8 mouse cellular contexts compared by ENCODE assay signal in the genomic region with DNA sequence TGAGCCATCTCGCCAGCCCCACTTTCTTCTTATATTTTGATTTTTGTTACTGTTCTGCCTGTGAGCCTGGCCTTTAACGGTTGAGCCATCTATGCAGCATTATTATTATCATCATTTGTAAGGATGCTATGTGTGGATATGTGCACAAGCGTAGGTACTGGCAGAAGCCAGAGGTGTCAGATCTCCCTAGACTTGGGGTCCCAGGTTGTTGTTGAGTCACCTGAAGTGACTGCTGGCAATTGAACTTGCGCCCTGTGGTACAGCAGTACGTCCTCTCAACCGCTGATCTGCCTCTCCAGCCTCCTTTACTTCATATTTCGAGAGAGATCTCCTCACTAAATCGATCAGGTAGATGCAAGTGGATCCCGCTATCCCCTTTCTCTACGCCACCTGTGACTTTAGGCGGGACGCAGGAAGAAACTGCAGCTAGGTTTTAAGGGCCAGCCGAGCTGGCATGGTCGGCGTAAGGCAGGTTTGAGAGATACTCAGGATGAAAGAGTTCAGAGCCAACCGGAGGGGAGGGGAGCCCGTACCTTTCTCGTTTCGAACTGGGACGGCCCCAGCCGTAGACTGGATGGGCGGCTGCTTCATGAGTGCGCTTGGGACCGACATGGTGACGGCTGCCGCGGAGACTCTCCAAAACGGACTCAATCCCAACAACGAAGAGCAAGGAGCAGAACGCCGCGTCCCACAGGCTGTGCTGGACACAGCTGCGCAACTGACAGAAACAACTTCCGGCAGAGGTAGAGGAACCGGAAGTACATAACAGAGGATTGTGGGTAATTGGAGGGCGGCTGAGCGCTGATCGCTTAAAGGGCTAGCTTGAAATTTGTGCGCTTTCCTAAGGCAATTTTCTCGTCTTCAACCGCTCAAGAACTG. TPM values are rescaled to one million over a fixed set of nuclear protein-coding genes. Genes with fewer than 3 reads are reported as not detected.
DNase-seq lines count a peak whose midpoint lies in the region; ATAC-seq and TF ChIP-seq lines count a peak whose summit lies in the region.
"Not testable (repeated sequence)": the region's sequence is repeated elsewhere in the genome, so short reads cannot be mapped to it uniquely, and the experiment has no call there.

A gene (minus strand): TSS at position 767 of the 879 bp plus-strand sequence.

- 7% methylated on average over 39 of the region's 41 CpGs for WGBS in hindbrain, postnatal 0 days

- peak within 1 kb of the TSS; percentile 84 for H3K4me3 ChIP-seq in gastrocnemius, adult 2 months
- H3K4me3 ChIP-seq in hindbrain, postnatal 0 days (ENCODE audit: low read length) = peak within 1 kb of the TSS; percentile 60
- H3K4me3 ChIP-seq in left cerebral cortex, adult 2 months = peak within 1 kb of the TSS; percentile 63

- not testable (repeated sequence) for TF ChIP-seq CTCF in gastrocnemius, adult 2 months (IDR thresholded peaks at IDR 0.05); hindbrain, postnatal 0 days (IDR thresholded peaks at IDR 0.05; ENCODE audit: low read depth); left cerebral cortex, adult 2 months (IDR thresholded peaks at IDR 0.05)

- intact Hi-C loops in gastrocnemius, adult 2 months (cut with DNase I) = not testable (repeated sequence)
- intact Hi-C loops in left cerebral cortex, adult 2 months (cut with DNase I) = loop anchor here (1.0 kb wide), 1 partner anchor 33 kb away; a partner anchor contains a TSS

- peak within 1 kb of the TSS; percentile 86 for H3K27ac ChIP-seq in gastrocnemius, adult 2 months
- peak within 1 kb of the TSS; percentile 78 for H3K27ac ChIP-seq in hindbrain, postnatal 0 days
- peak within 1 kb of the TSS; percentile 44; the same call in 1 of the 2 replicates for H3K27ac ChIP-seq in left cerebral cortex, adult 2 months

- peak within 1 kb of the TSS; percentile 60 for H3K4me2 ChIP-seq in hindbrain, postnatal 0 days (ENCODE audit: low read depth, low read length)

- not testable (repeated sequence) for H3K9ac ChIP-seq in hindbrain, postnatal 0 days (replicated peaks; ENCODE audit: low read length)

- H3K4me1 ChIP-seq in hindbrain, postnatal 0 days (ENCODE audit: insufficient read depth, low read length) = not testable (repeated sequence)

- H3K36me3 ChIP-seq in hindbrain, postnatal 0 days (ENCODE audit: insufficient read depth, low read length) = not testable (repeated sequence)

- H3K27me3 ChIP-seq in hindbrain, postnatal 0 days (ENCODE audit: insufficient read depth, low read length) = not testable (repeated sequence)

- H3K9me3 ChIP-seq in hindbrain, postnatal 0 days (ENCODE audit: low read length) = not testable (repeated sequence)

- DNase-seq in ZHBTc4 (ENCODE audit: low read depth, low spot score) = peak; percentile 94
- DNase-seq in gastrocnemius, adult 2 months = peak; percentile 83
- peak; percentile 94 for DNase-seq in hindbrain, postnatal 0 days (ENCODE audit: low spot score)
- DNase-seq in left cerebral cortex, adult 2 months (ENCODE audit: extremely low spot score in 1 of 2, low spot score in 2 of 2) = peak; percentile 75 to 81
- DNase-seq in right cerebral cortex, adult 2 months (ENCODE audit: low spot score in 2 of 2) = peak; percentile 85
- DNase-seq in urinary bladder, postnatal 14 days (ENCODE audit: low spot score) = peak; percentile 81

- peak; percentile 99 for ATAC-seq in common myeloid progenitor, adult 5-6 weeks (replicated peaks; ENCODE audit: low read depth, poor library complexity, severe bottlenecking)
- peak; percentile 96 for ATAC-seq in hindbrain, postnatal 0 days
- peak; percentile 99 for ATAC-seq in megakaryocyte, adult 5-6 weeks (ENCODE audit: poor library complexity, severe bottlenecking)

RNA-seq across cellular contexts. Expression of the gene that starts here (rescaled TPM):
- 51.2 and 61.1 TPM in 2 replicates for total RNA-seq in common myeloid progenitor, adult 5-6 weeks (2017)
- 10 to 100 TPM; 24.2 to 27.6 TPM for total RNA-seq in gastrocnemius, adult 2 months (2021)
- total RNA-seq in hindbrain, postnatal 0 days (2014; rRNA removed) = 14.7 and 17.7 TPM in 2 replicates
- 52.8 and 57.0 TPM in 2 replicates for polyA plus RNA-seq in hindbrain, postnatal 0 days (2015; fragmentation: Nextera tagmentation; extraction: Ambion mirVana)
- 10 to 100 TPM; 40.9 to 41.5 TPM for total RNA-seq in left cerebral cortex, adult 2 months (2021)
- 39.0 and 40.4 TPM in 2 replicates for total RNA-seq in megakaryocyte, adult 5-6 weeks (2015)
- total RNA-seq in megakaryocyte, adult 5-6 weeks (2017) = 42.2 and 48.4 TPM in 2 replicates

Comparison
In these comparisons a context has a peak if more than half of its experiments do, and no peak if none do; other contexts are left out.
1. Peak in every context shown above with its lines: DNase-seq, ATAC-seq, H3K4me3 ChIP-seq and H3K27ac ChIP-seq.